Mouse (Mus musculus): ENCODE measurements around the gene Gamt.

The Gamt gene

GRCm38 (mm10) chr10:80260642-80261584, at the start of gene Gamt, which contains the start of gene Dazap1:
Gene Gamt, minus strand, starts transcription at chr10:80261012.
Gene Dazap1, plus strand, starts transcription at chr10:80261486.
- peak; percentile 93 for DNase-seq

DNA sequence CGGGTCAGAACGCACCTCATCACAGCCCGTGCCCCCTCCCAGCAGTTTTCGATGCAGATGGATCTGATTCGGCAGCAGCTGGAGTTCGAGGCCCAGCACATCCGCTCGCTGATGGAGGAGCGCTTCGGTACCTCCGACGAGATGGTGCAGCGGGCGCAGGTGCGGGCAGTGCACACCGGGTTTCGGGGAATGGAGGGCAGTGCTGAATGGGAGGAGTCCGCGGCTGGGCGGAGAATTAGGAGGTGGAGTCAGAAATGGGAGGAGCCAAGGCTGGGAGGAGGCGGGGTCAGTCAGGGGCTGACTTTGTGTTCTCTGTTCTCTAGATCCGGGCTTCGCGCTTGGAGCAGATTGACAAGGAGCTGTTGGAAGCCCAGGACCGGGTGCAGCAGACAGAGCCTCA, 44.0 kb upstream of the Gamt start:
- peak; percentile 15 to 33 for DNase-seq

- DNase-seq, result no peak
These were observed 43.6 kb upstream of the Gamt start for GRCm38 (mm10) chr10:80304458-80304857.

GRCm38 (mm10) chr10:80302471-80302881, 41.7 kb upstream of the Gamt start:
- peak; percentile 58 for DNase-seq

DNA sequence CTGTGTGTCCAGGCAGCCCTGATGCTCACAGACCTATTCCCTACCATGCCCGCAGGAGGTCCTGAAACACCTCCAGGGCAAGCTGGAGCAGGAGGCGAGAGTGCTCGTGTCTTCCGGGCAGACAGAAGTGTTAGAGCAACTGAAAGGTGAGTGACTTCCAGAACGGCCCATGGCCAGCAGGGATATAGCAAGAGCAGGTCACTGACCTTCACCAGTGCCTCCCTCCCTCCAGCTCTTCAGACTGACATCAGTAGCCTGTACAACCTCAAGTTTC, 41.2 kb upstream of the Gamt start:
- peak in 1 of 2 experiments; percentile 43 for DNase-seq

DNA sequence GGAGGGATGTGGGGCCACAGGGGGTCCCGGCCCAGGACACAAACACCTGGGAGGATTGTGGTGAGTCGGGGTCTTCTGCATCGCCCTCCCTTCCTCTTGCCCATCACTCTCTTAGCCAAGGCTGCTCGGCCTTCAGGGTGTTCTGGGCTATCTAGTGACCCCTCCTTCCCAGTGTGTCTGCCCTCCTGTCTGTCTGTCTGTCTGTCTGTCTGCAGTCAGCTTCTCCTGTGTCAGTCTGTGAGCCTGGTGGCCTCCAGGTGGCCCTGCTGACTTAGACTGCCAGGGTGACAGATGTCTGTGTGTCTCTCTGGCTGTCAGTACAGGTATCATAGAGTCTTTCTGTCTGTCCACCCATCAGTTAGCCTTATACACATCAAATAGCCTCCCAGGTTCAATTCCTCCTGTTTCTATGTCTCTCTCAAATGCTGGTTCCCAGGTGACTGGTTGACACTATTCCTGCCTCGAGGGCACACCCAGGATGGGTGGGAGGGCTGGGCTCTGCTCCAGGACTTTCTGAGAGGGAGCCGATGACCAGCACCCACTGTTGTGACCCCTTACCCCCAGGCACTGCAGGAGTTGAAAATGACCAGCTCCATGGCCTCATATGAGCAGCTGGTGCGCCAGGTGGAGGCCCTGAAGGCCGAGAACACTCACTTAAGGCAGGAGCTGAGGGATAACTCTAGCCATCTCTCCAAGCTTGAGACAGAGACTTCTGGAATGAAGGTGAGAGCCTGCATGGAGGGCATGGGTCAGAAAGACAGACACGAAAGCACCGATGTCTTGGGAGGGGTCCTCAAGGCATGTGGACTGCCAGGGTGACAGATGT, 40.7 kb upstream of the Gamt start:
- DNase-seq, result peak in 1 of 2 experiments; percentile 46

DNA sequence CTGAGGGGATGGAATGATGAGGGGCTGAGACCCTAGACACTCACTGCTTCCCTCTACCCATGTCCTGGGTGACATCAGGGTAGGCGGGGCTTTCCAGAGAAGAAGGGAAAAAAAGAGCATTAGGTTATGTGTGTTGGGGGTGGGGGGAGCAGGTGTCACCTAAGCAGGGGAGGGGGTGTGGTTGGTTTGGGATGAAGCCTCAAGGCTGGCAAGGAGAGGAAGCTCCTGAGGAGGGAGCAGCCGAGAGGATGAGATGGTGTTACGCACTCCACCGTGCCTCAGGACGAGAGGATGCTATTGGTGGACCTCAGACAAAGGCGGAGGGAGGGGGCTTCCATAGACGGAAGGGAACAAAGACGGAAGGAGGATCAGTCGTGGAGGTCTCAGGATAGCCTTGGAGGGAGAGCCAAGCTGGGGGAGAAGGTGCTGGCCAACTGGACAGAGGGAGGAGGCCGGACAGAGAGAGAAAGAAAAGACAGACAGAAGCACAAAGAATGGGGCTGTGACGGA, 39.9 kb upstream of the Gamt start:
- peak in 1 of 2 experiments; percentile 40 for DNase-seq

GRCm38 (mm10) chr10:80299824-80300223, 39.0 kb upstream of the Gamt start:
- DNase-seq, result peak in 1 of 2 experiments; percentile 43

DNA sequence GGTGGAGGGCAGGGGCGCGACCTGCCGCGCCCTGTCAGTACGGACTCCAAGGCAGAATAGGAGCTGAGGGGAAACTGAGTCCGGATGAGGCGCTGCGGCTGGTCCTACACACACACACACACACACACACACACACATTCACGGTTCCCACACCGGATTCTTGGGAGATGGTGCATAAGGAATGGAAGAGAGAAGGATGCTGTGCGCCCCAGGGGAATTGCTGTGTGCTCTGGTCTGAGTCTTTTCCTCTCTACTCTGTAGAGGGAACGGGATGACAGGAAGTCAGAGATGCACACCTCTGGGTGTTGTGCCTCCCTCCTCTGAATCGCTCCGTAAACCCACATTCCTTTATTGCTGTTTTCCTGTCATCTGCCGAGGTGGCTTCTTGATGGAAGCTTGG, 38.5 kb upstream of the Gamt start:
- no peak for DNase-seq

GRCm38 (mm10) chr10:80298571-80299281, 37.9 kb upstream of the Gamt start:
- DNase-seq, result peak; percentile 95 to 97

DNA sequence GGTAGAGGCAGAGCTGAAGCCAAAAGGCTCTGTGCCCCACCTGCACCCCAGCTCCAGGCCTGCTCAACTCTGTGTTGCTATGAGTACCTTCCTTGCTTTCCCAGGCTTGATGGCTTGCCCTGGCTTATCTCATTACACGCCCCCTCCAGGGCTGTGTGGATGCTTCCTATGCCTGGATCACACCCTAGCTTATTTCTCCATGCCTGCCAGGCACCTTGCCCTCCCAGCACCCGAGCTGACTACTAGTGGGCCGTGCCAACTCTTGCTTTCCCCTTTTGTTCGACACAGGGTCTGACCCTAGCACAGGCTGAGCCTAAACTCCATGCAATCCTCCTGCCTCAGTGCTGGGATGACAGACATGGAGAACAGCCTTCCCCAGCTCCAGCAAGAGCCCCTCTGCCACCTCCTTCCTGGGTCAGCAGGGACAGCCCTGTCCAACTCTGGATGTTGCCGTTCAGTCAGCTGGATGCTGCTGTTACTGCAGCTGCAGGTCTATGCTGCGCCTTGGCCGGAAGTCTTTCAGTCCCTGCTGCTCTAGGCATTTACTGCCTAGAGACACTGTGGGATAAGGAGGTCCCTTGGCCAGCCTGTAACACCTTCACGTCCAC, 36.8 kb upstream of the Gamt start:
- peak in 1 of 2 experiments; percentile 40 for DNase-seq

GRCm38 (mm10) chr10:80296824-80297223, 36.0 kb upstream of the Gamt start:
- DNase-seq, result peak in 1 of 2 experiments; percentile 44

GRCm38 (mm10) chr10:80295618-80296425, 35.0 kb upstream of the Gamt start, which contains the start of gene Apc2:
Gene Apc2, plus strand, starts transcription at chr10:80295977.
- peak; percentile 81 to 88 for DNase-seq

DNA sequence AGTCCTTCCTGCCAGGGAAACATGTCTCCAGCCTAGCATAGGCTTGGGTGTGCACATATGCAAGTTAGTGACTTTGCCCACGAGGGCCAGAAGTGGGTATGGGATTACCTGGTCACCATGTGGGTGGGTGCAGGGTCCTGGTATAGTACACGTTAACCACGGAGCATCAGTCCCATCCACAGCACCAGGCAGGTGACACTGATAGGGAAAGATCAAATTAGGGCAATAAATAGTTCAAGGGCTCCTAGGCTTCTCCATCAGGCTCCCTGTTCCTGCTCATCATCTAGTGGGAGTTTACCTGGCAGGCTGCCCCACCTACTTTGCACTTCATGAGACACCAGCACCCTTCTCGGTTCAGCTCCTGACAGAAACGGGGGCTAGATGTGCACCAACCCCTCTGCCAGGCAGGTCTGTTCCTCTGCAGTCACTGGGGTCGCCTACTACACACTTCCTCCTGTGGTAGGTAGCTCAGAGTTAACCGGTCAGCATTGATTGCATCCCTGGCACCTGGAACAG, 34.0 kb upstream of the Gamt start:
- peak in 1 of 2 experiments; percentile 27 for DNase-seq

GRCm38 (mm10) chr10:80294311-80294710, 33.5 kb upstream of the Gamt start:
- DNase-seq, result no peak

DNA sequence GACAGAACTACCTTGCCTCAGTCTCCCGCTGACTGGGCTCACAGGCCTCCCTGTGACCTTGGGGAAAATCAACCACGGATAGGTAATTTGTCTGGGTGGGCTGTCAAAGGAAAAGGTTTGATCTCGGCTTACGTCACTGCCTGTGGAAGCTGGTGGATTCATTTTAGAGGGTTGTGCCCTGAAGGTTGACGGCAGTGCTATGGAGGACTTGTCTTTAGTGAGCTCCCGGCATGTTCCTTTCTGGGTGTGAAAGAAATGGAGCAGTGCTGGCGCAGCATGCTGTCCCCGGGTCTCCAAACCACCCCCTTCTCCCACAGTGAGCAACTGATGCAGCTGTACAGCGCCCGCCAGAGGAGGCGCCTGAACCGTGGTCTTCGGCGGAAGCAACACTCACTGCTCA, 32.5 kb upstream of the Gamt start:
- no peak for DNase-seq

DNA sequence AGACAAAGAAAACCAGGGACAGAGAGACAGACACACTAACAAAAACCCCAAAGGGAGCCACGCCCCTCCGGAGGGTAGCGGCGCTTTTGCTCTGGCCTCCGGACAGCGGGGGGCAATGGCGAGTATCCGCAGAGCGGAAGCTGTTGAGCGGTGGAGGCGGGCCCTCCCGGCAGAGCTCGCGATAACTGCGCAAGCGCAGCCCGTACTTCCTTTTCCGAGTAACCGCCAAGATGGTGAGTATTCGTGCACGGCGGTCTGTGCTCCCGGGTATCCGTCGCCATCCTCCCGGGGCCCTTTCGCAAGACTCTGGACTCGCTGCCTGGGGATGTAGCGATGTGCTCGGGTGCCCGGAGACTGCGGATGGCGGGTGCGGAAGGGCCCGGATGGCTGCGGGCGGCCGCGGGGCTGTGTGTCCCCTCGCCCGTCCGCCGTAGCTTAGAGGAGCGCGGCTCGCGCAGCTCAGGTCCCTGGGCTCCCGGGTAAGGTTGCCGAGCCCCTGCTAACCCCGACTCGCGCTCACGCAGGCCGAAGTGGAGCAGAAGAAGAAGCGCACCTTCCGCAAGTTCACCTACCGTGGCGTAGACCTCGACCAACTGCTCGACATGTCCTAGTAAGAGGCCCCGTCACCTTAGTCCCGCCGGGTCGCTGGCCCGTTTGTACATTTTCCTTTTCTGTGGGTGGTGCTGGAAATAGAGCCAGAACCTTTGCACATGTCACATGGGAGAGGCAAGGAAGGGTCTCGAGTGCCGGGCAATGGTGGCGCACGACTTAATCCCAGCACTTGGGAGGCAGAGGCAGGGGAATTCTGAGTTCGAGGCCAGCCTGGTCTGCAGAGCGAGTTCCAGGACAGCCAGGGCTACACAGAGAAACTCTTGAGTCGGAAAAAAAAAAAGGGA, 31.7 kb upstream of the Gamt start, which contains the start of gene Rps15:
Rps15 (plus strand) TSS at position 203 of the 896 bp plus-strand sequence.
- DNase-seq, result peak; percentile 96

DNA sequence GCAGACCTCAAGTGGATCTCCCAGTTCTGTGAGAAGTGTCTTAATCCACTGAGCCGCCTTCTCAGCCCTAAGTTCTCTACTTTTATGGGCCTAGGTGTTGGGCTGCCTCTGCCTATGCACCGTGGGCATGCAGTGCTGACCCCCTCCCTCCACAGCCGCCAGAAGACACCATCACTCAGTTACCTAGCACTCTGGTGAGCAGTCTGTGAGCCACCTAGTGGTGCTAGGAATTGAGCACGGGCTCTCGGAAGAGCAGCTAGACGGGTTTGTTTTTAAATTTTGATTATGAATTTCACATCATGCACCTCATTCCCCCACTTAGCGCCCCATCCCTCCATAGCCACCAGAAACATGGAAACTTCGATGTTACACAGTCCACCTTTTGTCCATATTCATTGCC, 27.8 kb upstream of the Gamt start:
- no peak for DNase-seq

GRCm38 (mm10) chr10:80288097-80288496, 27.3 kb upstream of the Gamt start:
- no peak for DNase-seq
